Mouse (Mus musculus) midbrain, embryonic 10.5 days (tissue): ENCODE results near the gene Lrrc46. TPM values are rescaled to one million over a fixed set of nuclear protein-coding genes. Genes with fewer than 3 reads are reported as not detected.

Experiments used
- DNase-seq: peaks from one replicate; pipeline ENCODE4 v3.0.0-alpha.2; 2017; ENCODE audit warnings: low spot score
- H3K27ac ChIP-seq: fragments of 300-500 bp; sonication (generic); replicated peaks from 2 replicates; pipeline ENCODE4 v1.5.1; 2016; ENCODE audit warnings: mild to moderate bottlenecking
- H3K27me3 ChIP-seq: fragments of 300-500 bp; sonication (generic); 2 replicates; pipeline ENCODE4 v1.6.1; 2016; ENCODE audit warnings: low read depth, mild to moderate bottlenecking; ENCODE audit not compliant: poor library complexity, severe bottlenecking
- H3K36me3 ChIP-seq: fragments of 300-500 bp; sonication (generic); 2 replicates; pipeline ENCODE4 v1.6.1; 2016; ENCODE audit warnings: mild to moderate bottlenecking, moderate library complexity
- H3K4me1 ChIP-seq: fragments of 300-500 bp; sonication (generic); 2 replicates; pipeline ENCODE4 v1.6.1; 2016
- H3K4me3 ChIP-seq: fragments of 300-500 bp; sonication (generic); 2 replicates; pipeline ENCODE4 v1.5.1; 2016; ENCODE audit warnings: mild to moderate bottlenecking, moderate library complexity
- H3K9me3 ChIP-seq: fragments of 300-500 bp; sonication (generic); replicated peaks from 2 replicates; pipeline ENCODE4 v1.6.1; 2016; ENCODE audit warnings: mild to moderate bottlenecking
- WGBS: fragments of 180-500 bp; shearing (Covaris S2); methylation state at CpG from one replicate; pipeline ENCODE4 v1.1.7; 2016; 5-methylcytosine and 5-hydroxymethylcytosine counted together
- polyA plus RNA-seq: library from polyadenylated mRNA; unstranded; fragments of >200 nt; fragmentation: Nextera tagmentation; extraction: Ambion mirVana; gene quantifications from 2 replicates; pipeline ENCODE4 v1.2.1, GENCODE M21; 2016

The Lrrc46 gene
- polyA plus RNA-seq, 1 experiment from 2014 or later: 3.0 TPM

- Histone ChIP-seq H3K9me3 (no peaks in the 10 kb centered on the region), H3K4me3 (peak overlapping the region; percentile 89), H3K27ac (no peak overlapping the region), H3K27me3 (no peaks in the 10 kb centered on the region), H3K36me3 (peaks cover 20% of the 10 kb centered on the region), H3K4me1 (peaks cover 25% of the 10 kb centered on the region)
- no peak for DNase-seq
- WGBS: 49% methylated on average over 12 of the region's 12 CpGs
These were observed 746 bp downstream of the Lrrc46 start for GRCm38 (mm10) chr11:97040301-97041021.

DNA sequence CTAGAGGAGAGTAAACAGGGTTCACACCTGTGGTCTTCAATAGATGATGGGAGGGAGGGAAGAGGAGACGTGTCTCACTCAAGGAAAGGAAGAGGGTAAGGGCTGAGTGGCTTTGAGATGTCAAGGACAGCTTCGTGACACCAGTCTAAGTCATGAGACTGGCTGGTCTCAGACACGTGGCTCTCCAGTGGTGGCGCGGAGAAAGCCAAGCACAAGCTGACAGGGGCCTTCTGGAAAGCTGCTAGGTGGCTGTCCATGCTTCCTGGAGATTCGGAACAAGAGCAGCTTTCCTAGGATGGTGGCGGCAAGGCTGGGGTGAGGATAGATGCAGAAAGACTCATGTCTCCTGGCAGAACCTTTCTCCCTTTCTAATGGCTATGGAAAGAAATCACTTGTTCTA is 2.3 kb downstream of the Lrrc46 start:
- Histone ChIP-seq H3K36me3 (peaks cover 10% of the 10 kb centered on the region), H3K27ac (no peak overlapping the region), H3K27me3 (no peaks in the 10 kb centered on the region), H3K4me1 (peaks cover 25% of the 10 kb centered on the region), H3K9me3 (no peaks in the 10 kb centered on the region), H3K4me3 (no peak overlapping the region)
- WGBS: 65% methylated on average over 7 of the region's 7 CpGs
- DNase-seq: no peak

DNA sequence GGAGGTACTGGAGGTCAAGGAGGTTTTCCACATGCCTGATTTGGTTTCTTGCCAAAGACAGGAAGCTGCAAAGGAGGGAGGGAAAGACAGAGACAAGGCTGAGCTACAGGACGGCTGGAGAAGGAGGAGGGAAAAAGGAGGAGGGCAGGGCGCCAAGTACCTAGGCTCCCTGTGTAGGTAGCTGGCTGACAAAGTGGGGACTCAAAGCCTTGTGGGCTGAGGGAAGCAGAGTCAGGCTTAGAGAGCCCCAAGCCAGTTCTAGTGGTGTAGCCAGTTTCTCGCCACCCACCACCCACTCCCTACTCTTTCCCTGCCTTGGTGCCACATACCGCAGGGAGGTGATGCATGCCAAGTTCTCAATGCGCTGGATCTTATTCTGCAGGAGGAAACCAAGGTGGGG is 5.1 kb downstream of the Lrrc46 start:
- no peak overlapping the region for H3K4me3 ChIP-seq
- WGBS: 77% methylated on average over 5 of the region's 5 CpGs
- no peaks in the 10 kb centered on the region for H3K27me3 ChIP-seq

GRCm38 (mm10) chr11:97033781-97034180 is 7.4 kb downstream of the Lrrc46 start:
- no peak overlapping the region; the same call in 1 of the 2 replicates for H3K27ac ChIP-seq
- no peak overlapping the region for H3K4me3 ChIP-seq
- H3K4me1 ChIP-seq: peaks cover 19% of the 10 kb centered on the region
- DNase-seq: no peak
- H3K27me3 ChIP-seq: no peaks in the 10 kb centered on the region
- 95% methylated on average over 4 of the region's 4 CpGs for WGBS
- peaks cover 22% of the 10 kb centered on the region for H3K36me3 ChIP-seq
- H3K9me3 ChIP-seq: no peaks in the 10 kb centered on the region

More for the DNA sequence above, 5.1 kb downstream of the Lrrc46 start:
- DNase-seq: no peak
- no peaks in the 10 kb centered on the region for H3K9me3 ChIP-seq
- H3K36me3 ChIP-seq: peaks cover 22% of the 10 kb centered on the region
- H3K4me1 ChIP-seq: peaks cover 8% of the 10 kb centered on the region
- no peak overlapping the region for H3K27ac ChIP-seq

- H3K4me3 ChIP-seq: no peak overlapping the region
- DNase-seq: no peak
- 95% methylated on average over 4 of the region's 4 CpGs for WGBS
- H3K36me3 ChIP-seq: peaks cover 22% of the 10 kb centered on the region
- no peaks in the 10 kb centered on the region for H3K27me3 ChIP-seq
- no peaks in the 10 kb centered on the region for H3K9me3 ChIP-seq
- no peak overlapping the region for H3K27ac ChIP-seq
- H3K4me1 ChIP-seq: peaks cover 19% of the 10 kb centered on the region
These were observed 8.7 kb downstream of the Lrrc46 start for GRCm38 (mm10) chr11:97032499-97032898.

GRCm38 (mm10) chr11:97031977-97032376 is 9.2 kb downstream of the Lrrc46 start:
- Histone ChIP-seq H3K27ac (no peak overlapping the region), H3K4me3 (no peak overlapping the region), H3K27me3 (no peaks in the 10 kb centered on the region), H3K4me1 (peaks cover 19% of the 10 kb centered on the region), H3K36me3 (peaks cover 22% of the 10 kb centered on the region), H3K9me3 (no peaks in the 10 kb centered on the region)
- DNase-seq: no peak
- WGBS: 84% methylated on average over 12 of the region's 12 CpGs

GRCm38 (mm10) chr11:97030426-97030825 is 10.8 kb downstream of the Lrrc46 start:
- H3K4me3 ChIP-seq: peak overlapping the region; percentile 75
- WGBS: 24% methylated on average over 15 of the region's 15 CpGs
- H3K9me3 ChIP-seq: no peaks in the 10 kb centered on the region
- peaks cover 29% of the 10 kb centered on the region for H3K4me1 ChIP-seq
- peaks cover 22% of the 10 kb centered on the region for H3K36me3 ChIP-seq
- peaks cover 4% of the 10 kb centered on the region; the same call in 1 of the 2 replicates for H3K27me3 ChIP-seq
- no peak for DNase-seq
- peak overlapping the region; percentile 96 for H3K27ac ChIP-seq

- peaks cover 10% of the 10 kb centered on the region for H3K27me3 ChIP-seq
- DNase-seq: peak; percentile 92
- H3K27ac ChIP-seq: peak within 1 kb of the TSS; percentile 96
- WGBS: 4% methylated on average over 25 of the region's 25 CpGs
- no peaks in the 10 kb centered on the region for H3K9me3 ChIP-seq
- peaks cover 18% of the 10 kb centered on the region for H3K36me3 ChIP-seq
- H3K4me1 ChIP-seq: peaks cover 34% of the 10 kb centered on the region
- peak within 1 kb of the TSS; percentile 75 for H3K4me3 ChIP-seq
These were observed 11.4 kb downstream of the Lrrc46 start, which contains the start of gene Scrn2 for GRCm38 (mm10) chr11:97029686-97030417. Gene Scrn2, plus strand, starts transcription at chr11:97029938.

- Histone ChIP-seq H3K27ac (peak overlapping the region; percentile 84), H3K27me3 (peaks cover 50% of the 10 kb centered on the region), H3K36me3 (no peaks in the 10 kb centered on the region), H3K9me3 (no peaks in the 10 kb centered on the region), H3K4me3 (peak overlapping the region; percentile 49), H3K4me1 (peaks cover 71% of the 10 kb centered on the region)
- WGBS: under 1% methylated on average over 17 of the region's 17 CpGs
- peak; percentile 91 for DNase-seq
These were observed 15.4 kb downstream of the Lrrc46 start for GRCm38 (mm10) chr11:97025721-97026344.

GRCm38 (mm10) chr11:97024977-97025376 is 16.2 kb downstream of the Lrrc46 start:
- Histone ChIP-seq H3K36me3 (no peaks in the 10 kb centered on the region), H3K9me3 (no peaks in the 10 kb centered on the region), H3K4me3 (peak overlapping the region; percentile 49), H3K4me1 (peaks cover 63% of the 10 kb centered on the region), H3K27ac (peak overlapping the region; percentile 84), H3K27me3 (peaks cover 59% of the 10 kb centered on the region)
- no peak for DNase-seq
- WGBS: 8% methylated on average over 10 of the region's 10 CpGs

GRCm38 (mm10) chr11:97021873-97022484 is 19.2 kb downstream of the Lrrc46 start:
- peaks cover 73% of the 10 kb centered on the region for H3K4me1 ChIP-seq
- DNase-seq: peak; percentile 77
- under 1% methylated on average over 50 of the region's 50 CpGs for WGBS
- H3K4me3 ChIP-seq: peak overlapping the region; percentile 58
- peak overlapping the region; percentile 74 for H3K27ac ChIP-seq
- peaks cover 89% of the 10 kb centered on the region for H3K27me3 ChIP-seq
- H3K9me3 ChIP-seq: no peaks in the 10 kb centered on the region
- no peaks in the 10 kb centered on the region for H3K36me3 ChIP-seq

- Histone ChIP-seq H3K4me3 (peak overlapping the region; percentile 58), H3K27me3 (peaks cover 96% of the 10 kb centered on the region), H3K4me1 (peaks cover 71% of the 10 kb centered on the region), H3K27ac (no peak overlapping the region), H3K9me3 (no peaks in the 10 kb centered on the region), H3K36me3 (no peaks in the 10 kb centered on the region)
- WGBS: 2% methylated on average over 27 of the region's 27 CpGs
- DNase-seq: peak; percentile 35
These were observed 20.0 kb downstream of the Lrrc46 start for GRCm38 (mm10) chr11:97021121-97021765.
